Mouse (Mus musculus) monocyte, adult 5-6 weeks (primary cell): Measurements from ENCODE around the gene Gm44503. TPM values are rescaled to one million over a fixed set of nuclear protein-coding genes. Genes with fewer than 3 reads are reported as not detected.
A peak's percentile ranks its signal among the peaks of the same experiment; 100 is the strongest.

Experiments used
- ATAC-seq: fragments of 153-309, 156-312 bp; replicated peaks from 2 replicates; pipeline ENCODE4 v1.8.0; 2017; ENCODE audit warnings: mild to moderate bottlenecking; ENCODE audit not compliant: low TSS enrichment, insufficient number of reproducible peaks, severe bottlenecking, poor library complexity, low FRiP score
- total RNA-seq: library from RNA; stranded (forward); fragments of 200-1000, 200-491, 200-594 nt; gene quantifications from 3 replicates; pipeline ENCODE4 v1.2.3, GENCODE M21; 2017

The Gm44503 gene
- total RNA-seq = 1.0 TPM in 1 of 3 replicates, not detected in the others

DNA sequence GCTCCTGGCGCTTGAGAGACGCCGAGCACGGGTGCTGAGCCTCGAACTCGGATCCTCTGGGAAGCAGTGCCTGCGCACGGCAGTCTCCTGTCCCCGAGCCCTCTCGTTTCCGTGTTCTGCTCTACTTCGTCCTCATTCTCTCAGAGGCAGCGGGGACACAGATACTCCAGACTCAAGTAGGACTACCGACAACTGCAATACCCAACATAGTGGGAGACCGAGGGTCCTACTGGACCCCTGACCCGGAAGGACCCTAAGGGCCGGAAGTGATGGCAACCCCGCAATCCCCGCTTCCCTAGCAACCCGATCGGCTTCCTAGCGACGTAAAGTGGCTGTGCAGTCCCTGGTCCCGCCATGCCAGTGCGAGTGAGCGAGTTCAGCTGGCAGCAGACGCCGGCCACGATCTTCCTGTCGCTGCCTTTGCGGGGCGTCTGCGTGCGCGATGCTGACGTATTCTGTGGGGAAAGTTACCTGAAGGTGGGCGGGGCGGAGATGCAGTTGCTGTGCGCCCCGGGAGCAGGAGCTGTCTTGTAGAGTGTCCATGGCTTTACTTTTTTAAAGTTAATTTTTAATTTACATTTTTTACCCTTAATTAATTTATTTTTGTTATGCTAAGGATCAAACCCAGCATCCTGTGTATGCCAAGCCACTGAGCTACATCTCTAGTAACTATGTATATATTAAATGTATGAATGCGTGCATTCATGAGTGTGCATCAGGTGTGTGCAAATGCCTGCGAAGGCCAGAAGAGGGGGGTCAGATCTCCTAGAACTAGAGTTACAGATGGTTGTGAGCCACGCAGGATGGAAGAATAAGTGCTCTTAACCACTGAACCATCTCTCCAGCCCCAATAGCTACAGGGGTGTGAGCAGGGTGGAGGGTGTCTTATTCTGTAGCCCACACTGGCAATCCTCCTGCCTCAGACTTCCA lies at the start of gene Gm44503, which contains the start of gene Dyx1c1:
Gm44503 (plus strand) TSS at position 332 of the 930 bp plus-strand sequence.
Dyx1c1 (plus strand) TSS at position 265 of the 930 bp plus-strand sequence.
- ATAC-seq = peak; percentile 85

DNA sequence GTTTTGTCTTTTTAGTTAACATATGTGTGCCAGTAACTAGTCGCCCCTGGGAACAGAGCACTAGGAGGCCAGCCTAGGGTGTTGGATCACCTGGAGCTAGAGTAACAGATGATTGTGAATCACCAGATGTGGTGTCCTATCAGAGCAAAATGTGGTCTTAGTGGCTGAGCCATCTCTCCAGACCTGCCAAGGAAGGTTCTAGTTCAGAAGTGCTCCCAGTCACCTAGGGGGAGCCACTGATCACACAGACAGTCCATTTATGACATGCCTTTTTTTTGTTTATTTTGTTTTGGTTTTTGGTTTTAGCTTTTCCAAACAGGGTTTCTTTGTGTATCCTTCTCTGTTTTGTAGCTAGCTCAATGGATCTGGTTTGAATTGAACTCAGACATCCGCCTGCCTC lies 47.3 kb upstream of the Gm44503 start:
- no peak for ATAC-seq

DNA sequence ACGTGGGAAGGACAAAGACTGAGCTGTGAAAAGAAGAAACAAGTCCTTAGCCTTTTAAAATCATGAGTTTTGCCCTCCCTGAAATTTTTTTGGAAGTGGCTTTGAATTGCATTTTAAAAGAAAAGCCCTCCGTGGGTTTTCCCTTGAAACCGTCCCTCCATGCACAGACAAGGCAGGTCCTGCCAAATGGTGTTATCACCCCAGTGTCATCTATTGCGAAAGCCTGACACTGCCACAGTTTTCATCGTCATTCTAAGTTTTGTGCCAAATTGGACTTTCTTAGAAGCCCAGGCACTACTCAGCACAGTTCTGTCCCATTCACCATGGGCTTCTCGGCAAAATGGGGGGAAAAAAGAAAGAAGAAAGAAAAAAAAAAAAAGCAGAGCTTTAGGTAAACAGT lies 45.1 kb upstream of the Gm44503 start:
- ATAC-seq = no peak

DNA sequence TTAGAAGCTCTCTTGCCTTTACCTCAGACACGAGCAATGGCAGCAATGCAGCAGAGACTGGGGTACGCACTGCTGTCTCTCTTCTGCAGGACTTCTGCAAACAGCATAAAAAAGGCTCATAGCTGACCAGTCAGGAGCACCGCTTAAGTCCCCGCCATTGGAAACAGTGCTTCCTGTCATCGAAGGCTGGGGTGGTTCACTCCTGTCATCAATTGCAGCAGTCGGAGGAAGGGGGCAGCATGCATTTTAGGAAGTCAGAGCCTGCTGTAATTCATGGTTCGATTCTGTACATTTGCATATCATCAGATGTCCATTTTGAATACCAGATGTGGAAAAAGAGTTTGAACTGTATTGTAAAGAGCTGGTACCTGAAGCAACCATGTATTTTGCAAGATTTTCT lies 42.9 kb upstream of the Gm44503 start:
- ATAC-seq = no peak

DNA sequence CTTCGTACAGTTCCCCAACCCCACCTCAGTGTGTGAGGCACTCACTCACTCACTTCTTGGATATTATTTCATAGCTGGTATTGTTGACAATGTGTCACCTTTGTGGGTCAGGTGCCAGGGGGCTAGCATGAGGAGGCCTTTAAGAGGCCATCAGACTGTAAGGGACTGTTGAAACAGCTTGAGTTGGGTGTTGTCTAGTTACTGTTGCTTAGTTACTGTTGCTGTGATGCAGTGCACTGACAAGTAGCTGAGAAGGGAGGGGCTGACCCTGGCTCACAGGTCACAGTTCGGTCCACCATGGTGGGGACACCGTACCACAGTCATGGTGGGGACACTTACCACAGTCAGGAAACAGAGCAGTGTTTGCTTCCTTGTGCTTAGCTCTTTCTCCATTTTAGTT lies 35.6 kb upstream of the Gm44503 start:
- ATAC-seq = no peak

DNA sequence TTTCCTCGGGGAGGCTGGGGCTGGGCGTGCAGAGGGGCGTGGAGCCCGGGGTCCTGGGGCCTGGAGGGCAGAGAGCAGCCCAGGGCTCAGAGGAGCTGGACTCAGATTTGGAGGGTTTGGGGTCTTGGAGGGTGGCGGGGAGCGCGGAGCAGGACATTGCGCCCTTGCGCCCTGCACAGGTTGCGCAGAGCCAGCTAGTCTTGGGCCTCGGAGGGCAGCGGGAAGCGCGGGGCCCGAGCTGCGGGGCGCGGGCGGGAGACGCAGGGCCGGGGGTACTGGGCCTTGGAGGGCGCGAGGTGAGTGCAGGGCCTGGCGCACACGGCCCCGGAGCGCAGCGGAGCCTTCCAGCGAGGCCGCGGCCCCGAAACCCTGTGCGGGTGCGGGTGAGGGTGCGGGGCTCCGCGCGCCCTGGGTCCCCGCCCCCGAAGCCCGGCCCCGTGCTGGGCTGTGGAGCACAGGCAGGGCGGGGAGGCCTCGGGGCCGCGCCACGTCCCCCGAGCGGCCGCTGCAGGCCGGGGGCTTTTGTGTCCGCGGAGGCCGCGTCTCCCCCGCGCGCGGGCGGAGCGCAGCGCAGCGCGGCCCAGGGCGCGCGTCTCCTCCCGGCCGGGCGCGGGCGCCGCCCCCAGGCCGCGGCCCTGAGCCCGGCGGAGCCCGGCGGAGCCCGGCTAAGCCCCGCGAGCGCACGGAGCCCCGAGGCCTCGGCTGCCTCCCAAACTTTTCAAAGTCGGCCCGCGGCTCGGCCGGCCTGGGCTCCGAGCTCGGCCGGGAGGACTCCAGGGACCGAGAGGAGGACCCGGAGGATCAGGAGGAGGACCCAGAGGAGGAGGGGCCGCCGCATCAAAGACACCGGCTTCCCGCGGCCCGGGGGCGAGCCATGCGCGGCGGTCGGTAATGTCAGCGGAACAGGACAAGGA lies 33.4 kb upstream of the Gm44503 start, which contains the start of gene Pygo1:
Pygo1 (plus strand) TSS at position 625 of the 914 bp plus-strand sequence.
- no peak for ATAC-seq

DNA sequence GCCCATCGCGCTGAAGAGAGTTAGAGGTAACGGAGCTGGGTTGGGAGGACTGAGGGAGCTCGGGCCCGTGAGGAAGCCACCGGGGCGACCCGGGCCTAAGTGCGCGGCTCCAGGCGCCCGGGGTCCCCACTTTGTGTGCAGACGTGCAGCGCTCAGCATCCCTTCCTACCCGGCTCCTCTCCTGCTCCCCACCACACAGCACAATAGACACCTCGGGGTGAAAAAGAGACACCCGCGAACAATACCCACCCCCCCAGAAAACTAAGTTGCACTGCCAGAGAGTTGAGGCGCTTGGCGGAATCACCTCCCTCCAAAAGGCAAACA lies 32.8 kb upstream of the Gm44503 start:
- no peak for ATAC-seq

DNA sequence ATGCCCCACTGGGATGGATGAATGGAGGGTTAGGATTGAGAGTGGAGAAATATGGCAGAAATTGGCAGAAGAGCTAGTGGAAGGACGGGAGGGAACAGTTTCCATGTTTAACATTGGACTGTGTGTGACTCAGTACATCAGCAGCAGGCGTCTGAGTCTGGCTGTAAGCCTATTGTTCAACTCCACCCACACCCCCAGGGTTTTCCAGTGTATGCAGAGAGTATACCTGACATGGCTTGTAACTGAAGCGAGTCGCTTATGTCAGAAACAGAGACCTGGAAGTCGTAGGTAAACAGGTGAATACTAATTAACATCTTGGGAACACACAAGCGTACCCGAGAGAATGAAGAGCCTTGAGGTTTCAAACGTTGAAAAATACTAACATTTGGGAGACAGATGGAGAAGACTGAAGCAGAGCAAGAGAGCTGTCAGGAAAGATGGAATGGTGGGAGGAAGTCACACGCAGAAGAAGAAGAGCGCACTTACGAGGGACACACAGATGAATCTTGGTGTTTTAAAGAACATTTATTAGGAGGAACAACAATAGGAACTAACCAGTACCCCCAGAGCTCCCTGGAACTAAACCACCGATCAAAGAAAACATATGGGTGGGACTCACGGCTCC lies 27.4 kb upstream of the Gm44503 start:
- ATAC-seq = no peak

DNA sequence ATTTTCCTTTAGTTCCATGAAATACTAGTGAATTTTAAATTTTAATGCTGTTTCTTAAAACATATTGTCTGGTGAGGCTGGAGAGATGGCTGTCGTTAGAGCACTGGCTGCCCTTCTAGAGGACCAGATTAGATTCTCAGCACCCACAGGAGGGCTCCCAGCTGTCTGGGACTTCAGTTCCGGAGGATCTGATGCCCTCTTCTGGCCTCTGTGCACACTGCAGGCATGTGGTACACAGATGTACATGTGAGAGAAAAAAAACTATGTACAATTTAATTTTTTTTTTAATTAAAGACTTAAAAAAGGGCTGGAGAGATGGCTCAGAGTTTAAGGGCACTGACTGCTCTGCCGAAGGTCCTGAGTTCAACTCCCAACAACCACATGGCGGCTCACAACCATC lies 23.3 kb upstream of the Gm44503 start:
- ATAC-seq = no peak

DNA sequence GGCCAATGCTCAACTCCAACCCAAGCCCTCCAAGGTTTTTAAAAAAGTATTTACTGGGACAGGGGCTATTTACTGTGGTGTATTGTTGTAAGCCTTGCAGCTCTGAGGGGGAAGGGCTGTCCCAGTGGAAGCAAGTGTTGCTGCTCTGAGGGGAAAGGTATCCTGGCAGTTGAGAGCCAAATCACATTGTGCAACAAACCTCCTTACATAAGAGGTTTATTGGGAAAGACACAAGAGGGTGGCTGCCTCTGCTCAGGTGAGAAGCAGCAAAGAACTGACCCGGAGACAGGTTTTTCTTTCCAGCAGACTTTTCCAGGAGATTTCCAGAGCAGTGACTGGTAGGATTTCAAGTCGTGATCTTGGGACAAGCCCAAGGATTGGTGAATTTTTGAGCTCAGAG lies 22.4 kb upstream of the Gm44503 start:
- no peak for ATAC-seq

DNA sequence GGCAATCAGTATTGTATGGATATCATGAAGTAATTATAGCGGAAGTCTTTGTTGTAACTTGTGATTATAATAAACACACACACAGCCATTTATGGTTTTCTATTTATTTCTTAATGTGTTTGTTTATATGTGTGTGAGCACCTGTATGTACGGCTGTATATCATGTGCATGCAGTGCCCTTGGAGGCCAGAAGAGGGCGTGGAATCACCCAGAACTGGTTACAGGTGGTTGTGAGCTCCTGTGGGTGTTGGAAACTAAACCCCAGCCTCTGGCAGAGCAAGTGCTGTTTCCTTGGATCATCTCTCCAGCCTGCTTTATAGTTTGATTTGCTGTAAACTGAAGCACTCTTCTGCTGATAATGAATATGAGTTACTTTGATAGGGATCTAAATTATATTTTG lies 15.2 kb upstream of the Gm44503 start:
- no peak for ATAC-seq

DNA sequence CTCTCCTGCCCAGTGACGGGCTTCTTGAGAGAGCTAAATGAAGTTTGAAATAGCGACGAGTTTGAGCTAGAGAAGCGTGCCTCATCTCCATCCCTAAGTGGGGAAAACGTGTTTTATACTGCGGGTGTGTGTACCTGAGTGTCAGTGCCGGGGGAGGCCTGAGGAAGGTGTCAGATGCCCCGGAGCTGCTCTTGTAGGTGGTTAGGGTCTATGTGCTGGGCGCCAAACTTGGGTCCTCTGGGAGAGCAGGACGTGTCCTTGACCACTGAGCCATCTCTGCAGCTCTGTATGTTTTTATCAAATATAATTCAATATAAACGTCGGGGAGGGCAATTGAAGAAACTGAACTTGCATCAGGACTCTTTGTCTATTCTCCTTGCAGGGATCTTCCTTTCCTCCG lies 14.4 kb upstream of the Gm44503 start:
- ATAC-seq = no peak

DNA sequence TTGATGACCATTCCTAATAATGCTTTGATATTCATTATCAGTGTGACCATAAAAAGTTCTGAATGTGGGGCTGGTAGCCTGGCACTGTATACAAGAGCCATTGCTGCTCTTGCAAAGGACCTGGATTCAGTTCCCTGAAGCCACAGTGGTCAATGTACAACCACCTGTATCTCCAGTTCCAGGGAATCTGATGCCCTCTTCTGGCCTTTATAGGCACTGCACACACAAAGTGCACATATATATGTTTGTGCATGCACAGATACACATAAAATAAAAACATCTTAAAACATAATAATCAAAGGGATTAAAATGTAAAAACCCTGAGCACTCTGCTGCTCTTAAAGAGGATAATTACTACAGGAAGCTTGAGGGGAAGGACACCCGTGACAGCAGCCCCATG lies 11.6 kb upstream of the Gm44503 start:
- no peak for ATAC-seq

DNA sequence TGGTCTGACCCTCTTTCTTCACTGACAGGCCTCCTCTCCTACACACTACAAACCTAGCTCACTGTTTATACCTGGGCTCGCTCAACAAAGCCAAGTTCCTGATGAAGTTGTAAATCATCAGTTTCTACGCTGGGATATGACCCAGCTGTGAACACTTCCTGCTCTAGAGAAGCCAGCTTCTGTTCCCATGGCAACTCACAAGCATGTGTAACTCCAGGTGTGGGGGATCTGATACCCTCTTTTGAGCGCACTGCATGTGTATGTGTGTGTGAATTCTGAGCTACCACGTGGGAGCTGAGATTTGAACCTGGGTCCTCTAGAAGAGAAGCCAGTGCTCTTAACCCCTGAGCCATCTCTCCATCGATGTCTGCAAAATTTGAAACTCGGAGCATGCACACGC lies 9.1 kb upstream of the Gm44503 start:
- no peak for ATAC-seq

DNA sequence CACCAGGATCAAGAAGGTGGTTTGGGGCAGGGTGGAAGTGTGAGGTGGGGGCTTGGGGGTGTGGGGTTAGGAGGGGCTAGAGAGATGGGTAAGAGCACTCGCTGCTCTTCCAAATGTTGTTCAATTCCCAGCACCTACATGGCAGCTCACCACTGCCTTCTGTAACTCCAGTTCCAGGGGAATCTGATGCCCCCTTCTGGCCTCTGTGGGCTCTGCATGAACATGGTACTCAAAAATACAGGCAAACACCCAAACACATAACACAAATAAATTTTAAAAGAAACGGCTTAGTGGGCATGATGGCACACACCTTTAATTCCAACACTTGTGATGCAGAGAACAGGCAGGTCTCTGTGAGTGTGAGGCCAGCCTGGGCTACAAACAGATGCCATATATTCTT lies 3.9 kb upstream of the Gm44503 start:
- no peak for ATAC-seq

DNA sequence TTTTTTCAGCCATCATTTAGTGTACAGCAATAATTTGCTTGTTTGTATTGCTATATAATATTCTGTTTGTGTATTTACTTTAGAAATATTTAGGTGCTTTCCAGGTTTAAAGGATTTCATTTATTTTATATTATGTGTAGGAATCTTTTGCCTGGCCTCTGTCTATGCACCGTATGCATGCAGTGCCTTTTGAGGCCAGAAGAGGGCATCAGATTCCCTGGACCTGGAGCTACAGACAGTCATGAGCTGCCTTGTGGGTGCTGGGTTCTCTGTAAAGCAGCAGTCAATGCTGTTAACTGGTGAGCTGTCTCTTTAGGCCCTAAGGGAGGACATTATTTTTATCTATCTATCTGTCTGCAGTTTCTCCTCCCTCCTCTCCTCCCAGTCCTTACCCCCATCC lies 3.1 kb upstream of the Gm44503 start:
- 0 out of 2 replicates have a peak, but pooled peaks have one; percentile 34 for ATAC-seq

DNA sequence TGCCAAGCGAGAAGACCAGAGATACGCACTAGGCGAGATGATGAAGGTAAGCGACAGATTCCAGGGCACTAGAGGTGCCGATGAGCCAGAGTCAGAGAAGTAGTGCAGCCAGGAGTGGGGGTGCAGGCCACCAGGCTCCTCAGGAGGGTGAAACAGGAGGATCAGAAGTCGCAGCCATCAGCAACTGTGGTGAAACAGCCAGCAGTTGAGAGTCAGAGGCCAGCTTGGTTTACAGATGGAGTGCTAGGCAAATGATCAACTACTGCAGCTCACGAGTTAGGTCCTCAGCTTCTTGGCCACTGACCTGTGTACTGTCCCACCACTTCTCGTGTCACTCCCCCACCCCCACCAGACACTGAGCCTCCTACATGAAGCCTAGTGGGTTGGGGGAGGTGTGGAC lies 2.7 kb downstream of the Gm44503 start:
- ATAC-seq = no peak

DNA sequence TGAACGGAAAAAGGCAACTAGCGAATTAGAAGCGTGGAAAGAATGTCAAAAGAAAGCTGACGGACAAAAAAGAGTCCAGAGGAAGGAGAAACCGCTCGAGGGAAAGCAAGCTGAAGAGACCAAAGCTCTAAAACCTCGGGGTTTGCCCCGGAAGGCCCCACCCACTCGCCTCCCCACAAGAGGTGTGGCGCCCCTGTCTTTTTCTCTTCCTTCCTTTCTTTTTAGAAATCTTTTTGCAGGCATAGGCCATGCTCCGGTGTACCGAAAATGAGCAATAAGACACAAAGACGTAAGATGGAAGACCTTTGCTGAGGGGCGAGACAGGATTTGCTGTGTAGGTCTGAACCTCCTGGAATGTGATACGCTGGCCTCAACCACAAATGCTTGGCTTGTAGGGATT lies 3.3 kb downstream of the Gm44503 start:
- ATAC-seq = no peak
